Mouse (Mus musculus) ES-Bruce4 (cell line): ENCODE results near the gene Atp5s. TPM values are rescaled to one million over a fixed set of nuclear protein-coding genes. Genes with fewer than 3 reads are reported as not detected.

Source experiments
- H3K27ac ChIP-seq: 2 replicates; pipeline ENCODE4 v1.5.1; 2012; ENCODE audit warnings: low read length, inconsistent platforms; ENCODE audit not compliant: insufficient read depth
- H3K27me3 ChIP-seq: 2 replicates; pipeline ENCODE4 v1.6.1; 2012; ENCODE audit warnings: mild to moderate bottlenecking, low read length, inconsistent platforms; ENCODE audit not compliant: control insufficient read depth, poor library complexity, insufficient read depth, severe bottlenecking
- H3K36me3 ChIP-seq: 2 replicates; pipeline ENCODE4 v1.6.1; 2012; ENCODE audit warnings: inconsistent platforms, mild to moderate bottlenecking, low read length, moderate library complexity; ENCODE audit not compliant: control insufficient read depth, poor library complexity, insufficient read depth, severe bottlenecking
- H3K4me1 ChIP-seq: one replicate; pipeline ENCODE4 v1.8.1; 2011; ENCODE audit warnings: low read length; ENCODE audit not compliant: control insufficient read depth, insufficient read depth
- H3K4me3 ChIP-seq: 2 replicates; pipeline ENCODE4 v1.5.1; 2011; ENCODE audit warnings: low read depth, mild to moderate bottlenecking, low read length
- H3K9ac ChIP-seq: 2 replicates; pipeline ENCODE4 v1.6.1; 2012; ENCODE audit warnings: low read depth, mild to moderate bottlenecking, inconsistent platforms; ENCODE audit not compliant: poor library complexity, severe bottlenecking
- H3K9me3 ChIP-seq: replicated peaks from 2 replicates; pipeline ENCODE4 v1.6.1; 2012; ENCODE audit warnings: mild to moderate bottlenecking, low read length, inconsistent platforms; ENCODE audit not compliant: control insufficient read depth, poor library complexity, insufficient read depth, severe bottlenecking
- CTCF ChIP-seq: IDR thresholded peaks from one replicate; pipeline ENCODE4 v1.8.1; 2011; ENCODE audit warnings: low read depth, low read length
- EP300 ChIP-seq: IDR thresholded peaks from 2 replicates; pipeline ENCODE4 v1.6.1; 2011; ENCODE audit warnings: low read depth, low read length; ENCODE audit not compliant: insufficient read depth
- POLR2A ChIP-seq: IDR thresholded peaks from one replicate; pipeline ENCODE4 v1.8.1; 2011; ENCODE audit warnings: low read length; ENCODE audit not compliant: insufficient read depth
- polyA plus RNA-seq: library from polyadenylated mRNA; stranded (reverse); fragments of >200 nt; gene quantifications from 2 replicates; pipeline ENCODE4 v1.2.4, GENCODE M21; 2011; ENCODE audit warnings: low read depth; ENCODE audit not compliant: missing spikeins, insufficient read depth, insufficient read length

Atp5s gene
- polyA plus RNA-seq, 1 experiment, result 28.4 TPM

GRCm38 (mm10) chr12:69682788-69683419 lies 41.8 kb upstream of the Atp5s start:
- Histone ChIP-seq H3K36me3 (no peaks in the 10 kb centered on the region), H3K4me1 (no peaks in the 10 kb centered on the region), H3K9me3 (no peaks in the 10 kb centered on the region), H3K4me3 (no peak overlapping the region), H3K9ac (no peak overlapping the region), H3K27ac (no peak overlapping the region), H3K27me3 (no peaks in the 10 kb centered on the region; the same call in 1 of the 2 replicates)
- TF ChIP-seq POLR2A (no peak), EP300 (no peak), CTCF (no peak)

- no peaks in the 10 kb centered on the region for H3K36me3 ChIP-seq
- no peak overlapping the region for H3K9ac ChIP-seq
- H3K27ac ChIP-seq, result no peak overlapping the region
- no peaks in the 10 kb centered on the region for H3K4me1 ChIP-seq
- H3K27me3 ChIP-seq, result no peaks in the 10 kb centered on the region; the same call in 1 of the 2 replicates
- H3K4me3 ChIP-seq, result no peak overlapping the region
- TF ChIP-seq EP300 (no peak), POLR2A (no peak), CTCF (no peak)
- no peaks in the 10 kb centered on the region for H3K9me3 ChIP-seq
These were observed 41.2 kb upstream of the Atp5s start for GRCm38 (mm10) chr12:69683537-69683936.

- H3K9ac ChIP-seq, result no peak overlapping the region
- H3K4me3 ChIP-seq, result no peak overlapping the region
- no peaks in the 10 kb centered on the region for H3K4me1 ChIP-seq
- H3K9me3 ChIP-seq, result no peaks in the 10 kb centered on the region
- H3K36me3 ChIP-seq, result no peaks in the 10 kb centered on the region
- H3K27ac ChIP-seq, result no peak overlapping the region
- TF ChIP-seq CTCF, result no peak
- TF ChIP-seq POLR2A, result no peak
- TF ChIP-seq EP300, result no peak
- no peaks in the 10 kb centered on the region; the same call in 1 of the 2 replicates for H3K27me3 ChIP-seq
These were observed 36.4 kb upstream of the Atp5s start for GRCm38 (mm10) chr12:69688368-69688767.

GRCm38 (mm10) chr12:69689094-69689493 lies 35.7 kb upstream of the Atp5s start:
- no peak overlapping the region for H3K27ac ChIP-seq
- no peak overlapping the region for H3K9ac ChIP-seq
- no peaks in the 10 kb centered on the region for H3K9me3 ChIP-seq
- H3K36me3 ChIP-seq, result no peaks in the 10 kb centered on the region
- H3K4me1 ChIP-seq, result no peaks in the 10 kb centered on the region
- no peaks in the 10 kb centered on the region; the same call in 1 of the 2 replicates for H3K27me3 ChIP-seq
- TF ChIP-seq CTCF, result no peak
- no peak for TF ChIP-seq EP300
- TF ChIP-seq POLR2A, result no peak
- no peak overlapping the region for H3K4me3 ChIP-seq

- Histone ChIP-seq H3K4me3 (no peak overlapping the region), H3K27me3 (no peaks in the 10 kb centered on the region), H3K4me1 (no peaks in the 10 kb centered on the region), H3K27ac (no peak overlapping the region), H3K36me3 (no peaks in the 10 kb centered on the region), H3K9me3 (no peaks in the 10 kb centered on the region), H3K9ac (no peak overlapping the region)
- TF ChIP-seq POLR2A (no peak), EP300 (no peak), CTCF (no peak)
These were observed 34.0 kb upstream of the Atp5s start for GRCm38 (mm10) chr12:69690714-69691113.

GRCm38 (mm10) chr12:69693471-69693870 lies 31.3 kb upstream of the Atp5s start:
- TF ChIP-seq POLR2A, result no peak
- no peak for TF ChIP-seq CTCF
- no peak for TF ChIP-seq EP300
- Histone ChIP-seq H3K27me3 (no peaks in the 10 kb centered on the region), H3K4me3 (peak overlapping the region; percentile 64), H3K27ac (no peak overlapping the region), H3K4me1 (no peaks in the 10 kb centered on the region), H3K36me3 (no peaks in the 10 kb centered on the region), H3K9ac (peak overlapping the region; percentile 22; the same call in 1 of the 2 replicates), H3K9me3 (no peaks in the 10 kb centered on the region)
